Mouse (Mus musculus): ENCODE measurements around the gene Mff. TPM values are rescaled to one million over a fixed set of nuclear protein-coding genes. Genes with fewer than 3 reads are reported as not detected.

Gene Mff
- polyA plus RNA-seq (2012; rRNA removed) = 64.2 and 65.1 TPM in 2 replicates

DNA sequence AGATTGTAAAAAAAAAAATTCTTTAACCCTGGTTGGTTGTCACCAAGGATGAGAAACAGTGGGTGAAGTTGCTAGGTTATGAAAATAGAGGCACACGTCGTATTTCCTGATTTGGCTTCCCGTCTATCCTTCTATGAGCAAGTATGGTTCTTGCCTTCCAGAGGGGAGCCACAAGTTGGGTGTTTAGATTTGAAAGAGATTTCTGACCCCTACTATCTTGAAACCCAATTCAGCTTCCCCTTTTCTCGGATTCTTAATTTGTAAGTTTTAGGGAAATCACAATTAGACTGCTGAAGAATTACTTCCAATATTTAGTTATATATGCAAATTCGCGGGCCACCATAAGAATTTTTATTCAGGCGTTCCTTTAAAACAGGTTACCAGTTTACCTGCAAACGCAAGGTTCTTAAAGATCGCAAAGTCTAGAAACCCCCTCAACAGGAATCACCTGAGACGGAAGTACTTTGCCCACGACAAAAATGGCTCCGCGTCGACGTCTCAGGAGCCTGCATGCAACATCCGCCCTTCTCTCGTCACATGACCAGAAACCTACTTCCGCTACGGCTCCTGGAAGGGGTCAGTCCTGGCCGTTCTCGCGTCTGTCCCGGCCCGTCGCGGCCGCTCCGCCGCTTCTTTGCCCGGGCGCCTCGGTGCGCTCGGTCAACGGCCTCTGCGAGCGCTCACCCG is at the start of gene Mff:
Mff (plus strand) TSS at position 552 of the 687 bp plus-strand sequence.

DNA sequence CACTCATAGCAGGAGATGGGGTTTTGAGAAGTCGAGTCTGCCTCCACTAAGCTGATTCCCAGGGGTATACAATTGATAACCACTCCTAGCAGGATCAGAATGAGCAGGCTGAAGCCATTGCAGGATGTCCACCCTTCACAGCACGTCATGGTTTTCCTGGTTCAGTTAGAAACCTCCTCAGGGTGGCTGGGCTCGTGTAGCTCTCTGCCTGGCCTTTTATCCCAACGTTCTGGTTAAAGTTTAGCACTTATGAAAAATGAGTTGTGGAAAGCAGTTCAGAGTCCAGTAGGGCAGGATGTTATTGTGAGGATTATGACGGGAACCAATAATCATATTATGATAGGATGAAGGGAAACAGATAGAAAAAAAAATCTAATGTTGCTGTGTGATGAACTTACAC is 43.6 kb downstream of the Mff start, which contains the start of gene Tm4sf20:
Tm4sf20 (minus strand) TSS at position 193 of the 400 bp plus-strand sequence.

DNA sequence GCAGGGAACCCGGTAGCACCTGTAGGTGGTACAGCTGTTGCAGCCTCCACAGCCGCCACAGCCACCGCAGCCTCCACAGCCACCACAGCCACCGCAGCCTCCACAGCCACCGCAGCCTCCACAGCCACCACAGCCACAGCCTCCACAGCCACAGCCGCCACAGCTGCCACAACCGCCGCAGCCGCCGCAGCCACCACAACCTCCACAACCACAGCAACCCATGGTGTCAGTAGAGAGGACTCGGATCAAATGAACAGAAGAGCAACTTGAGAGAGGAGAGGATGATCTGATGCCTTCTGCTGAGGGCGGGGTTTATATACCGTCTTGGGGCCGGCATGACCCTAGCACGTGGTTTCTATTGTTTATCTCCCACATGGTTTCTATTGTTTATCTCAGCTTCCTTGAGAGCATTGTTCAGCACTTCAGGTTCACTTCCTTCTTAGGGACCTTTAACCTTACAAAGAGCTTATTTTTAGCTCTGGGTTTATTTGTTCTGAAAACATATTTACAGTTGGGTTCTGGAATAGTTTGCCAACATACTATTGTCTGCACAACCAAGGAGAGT is 46.4 kb downstream of the Mff start, which contains the start of gene Gm47791:
Gm47791 (minus strand) TSS at position 222 of the 565 bp plus-strand sequence.

Other genes with a start within 250 kb of the Mff start
- 0.13 and 0.14 TPM in 2 replicates for gene Col4a4, start 138.0 kb upstream of the Mff start, polyA plus RNA-seq (2012; rRNA removed)
- gene Col4a3, start 138.0 kb upstream of the Mff start, polyA plus RNA-seq (2012; rRNA removed) = 0.14 and 0.24 TPM in 2 replicates
- 0.30 TPM in 1 of 2 replicates, not detected in the other for gene Tm4sf20, start 43.6 kb downstream of the Mff start, polyA plus RNA-seq (2012; rRNA removed)
- gene Gm47791, start 46.4 kb downstream of the Mff start, polyA plus RNA-seq (2012; rRNA removed) = not detected in 2 replicates
- gene Agfg1, start 114.6 kb downstream of the Mff start, polyA plus RNA-seq (2012; rRNA removed) = 23.7 and 25.0 TPM in 2 replicates
- gene A030005L19Rik, start 188.4 kb downstream of the Mff start, polyA plus RNA-seq (2012; rRNA removed) = 0.78 and 0.95 TPM in 2 replicates
- 0.04 and 0.09 TPM in 2 replicates for gene A030014E15Rik, start 200.0 kb downstream of the Mff start, polyA plus RNA-seq (2012; rRNA removed)
- gene Gm6217, start 206.5 kb downstream of the Mff start, polyA plus RNA-seq (2012; rRNA removed) = not detected in 2 replicates
- gene A030003K21Rik, start 218.5 kb downstream of the Mff start, polyA plus RNA-seq (2012; rRNA removed) = not detected in 2 replicates
- not detected in 2 replicates for gene Gm7544, start 231.1 kb downstream of the Mff start, polyA plus RNA-seq (2012; rRNA removed)
- gene Gm47955, start 235.4 kb downstream of the Mff start, polyA plus RNA-seq (2012; rRNA removed) = not detected in 2 replicates

Measured in liver, embryonic 18 days (tissue).